20 mouse cellular contexts compared by ENCODE assay signal in genomic region chr9:83789326-83789725, GRCm38 (mm10). TPM values are rescaled to one million over a fixed set of nuclear protein-coding genes. Genes with fewer than 3 reads are reported as not detected.
"Had no signal": no experiment of that assay in that cellular context is flagged by ENCODE, and none has a peak within 500 bp of the region (broad histone marks: within the 10 kb centered on the region; RNA-seq: fewer than 3 reads in every experiment).

No protein-coding gene starts in this region.

- H3K27me3 ChIP-seq: midbrain, embryonic 12.5 days; neural tube, embryonic 13.5 days; neural tube, embryonic 15.5 days; stomach, embryonic 15.5 days had no signal

- H3K4me2 ChIP-seq: lung, embryonic 14.5 days; midbrain, embryonic 12.5 days; neural tube, embryonic 13.5 days; neural tube, embryonic 15.5 days; stomach, embryonic 15.5 days had no signal

- H3K4me3 ChIP-seq: midbrain, embryonic 10.5 days; midbrain, embryonic 12.5 days; myocyte; neural tube, embryonic 13.5 days; neural tube, embryonic 15.5 days; stomach, embryonic 15.5 days had no signal

- H3K27ac ChIP-seq: midbrain, embryonic 10.5 days; midbrain, embryonic 12.5 days; neural tube, embryonic 13.5 days; neural tube, embryonic 15.5 days; stomach, embryonic 15.5 days; stomach, postnatal 0 days had no signal

- H3K9me3 ChIP-seq: midbrain, embryonic 10.5 days; midbrain, embryonic 12.5 days; neural tube, embryonic 13.5 days; neural tube, embryonic 15.5 days; stomach, embryonic 15.5 days had no signal

- H3K9ac ChIP-seq: lung, embryonic 14.5 days; midbrain, embryonic 12.5 days; neural tube, embryonic 13.5 days; neural tube, embryonic 15.5 days; stomach, embryonic 15.5 days had no signal

- H3K4me1 ChIP-seq: midbrain, embryonic 12.5 days; neural tube, embryonic 13.5 days; neural tube, embryonic 15.5 days; stomach, embryonic 15.5 days had no signal

- DNase-seq: lung, adult 18-20 months; lung, embryonic 14.5 days; lung, postnatal 10 days; lung, postnatal 4 days; midbrain, embryonic 14.5 days; retina, postnatal 1 day; right cerebral cortex, adult 18-20 months; right cerebral cortex, postnatal 14 days; thymus, postnatal 14 days; thymus, postnatal 36 days had no signal

- ATAC-seq: midbrain, embryonic 16.5 days had no signal

- H3K36me3 ChIP-seq: stomach, embryonic 15.5 days had no signal

RNA-seq across cellular contexts. Expression of gene Elovl4, which starts 16.8 kb away (rescaled TPM):
- total RNA-seq: megakaryocyte, adult 5-6 weeks had no signal
- polyA plus RNA-seq: spleen, adult 2 months had no signal
